Mouse (Mus musculus): ENCODE measurements at regions not wholly inside any gene's neighbourhood (a gene's known extent, or its start where the extent isn't known, plus 50 kb on each side); places are given as distances from the start of the nearest gene placed in this dataset.

GRCm38 (mm10) chr2:137953144-137953543, 303.2 kb upstream of the Btbd3 start:
- WGBS = 80% methylated on average over 2 of the region's 2 CpGs
- H3K27me3 ChIP-seq (ENCODE audit: low read depth, poor library complexity, severe bottlenecking) = no peaks in the 10 kb centered on the region
- no peaks in the 10 kb centered on the region for H3K9me3 ChIP-seq (replicated peaks)
- H3K4me1 ChIP-seq = no peaks in the 10 kb centered on the region
- H3K36me3 ChIP-seq = no peaks in the 10 kb centered on the region
- H3K4me3 ChIP-seq = no peak overlapping the region
- H3K27ac ChIP-seq (replicated peaks) = no peak overlapping the region
- DNase-seq (ENCODE audit: low spot score) = no peak

DNA sequence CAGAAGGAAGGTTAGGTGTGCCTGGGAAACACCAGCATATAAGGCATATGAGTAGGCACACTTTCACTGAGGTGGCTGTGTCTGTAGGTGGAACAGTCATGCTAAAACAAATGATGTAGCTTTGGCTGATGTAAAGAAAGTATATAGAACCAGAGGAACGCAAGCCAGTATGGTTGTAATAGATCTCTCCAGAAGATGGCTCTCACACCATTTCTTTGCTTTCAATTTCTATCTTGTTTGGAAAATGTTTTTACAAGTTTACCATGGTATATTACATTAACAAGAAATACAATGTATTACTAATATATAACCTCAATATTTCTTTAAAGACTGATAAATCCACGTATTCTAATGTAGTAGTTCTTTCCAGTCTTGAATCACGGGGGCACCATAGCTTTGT, 304.4 kb upstream of the Btbd3 start:
- no peak for DNase-seq (ENCODE audit: low spot score)
- 87% methylated on average over 3 of the region's 3 CpGs for WGBS
- no peak overlapping the region for H3K4me3 ChIP-seq
- no peaks in the 10 kb centered on the region for H3K27me3 ChIP-seq (ENCODE audit: low read depth, poor library complexity, severe bottlenecking)
- no peak overlapping the region for H3K27ac ChIP-seq (replicated peaks)
- no peaks in the 10 kb centered on the region for H3K4me1 ChIP-seq
- H3K9me3 ChIP-seq (replicated peaks) = no peaks in the 10 kb centered on the region
- H3K36me3 ChIP-seq = no peaks in the 10 kb centered on the region

- H3K27me3 ChIP-seq (ENCODE audit: low read depth, poor library complexity, severe bottlenecking) = no peaks in the 10 kb centered on the region
- no peak for DNase-seq (ENCODE audit: low spot score)
- no peak overlapping the region for H3K27ac ChIP-seq (replicated peaks)
Observed at GRCm38 (mm10) chr2:137950931-137951330, 305.4 kb upstream of the Btbd3 start.

GRCm38 (mm10) chr2:137942753-137943152, 313.6 kb upstream of the Btbd3 start:
- peak; percentile 79 for DNase-seq (ENCODE audit: low spot score)
- no peaks in the 10 kb centered on the region for H3K9me3 ChIP-seq (replicated peaks)
- no peak overlapping the region for H3K4me3 ChIP-seq
- H3K27ac ChIP-seq (replicated peaks) = no peak overlapping the region
- H3K36me3 ChIP-seq = no peaks in the 10 kb centered on the region
- H3K27me3 ChIP-seq (ENCODE audit: low read depth, poor library complexity, severe bottlenecking) = no peaks in the 10 kb centered on the region
- WGBS = 7% methylated on average over 7 of the region's 7 CpGs
- H3K4me1 ChIP-seq = peaks cover 34% of the 10 kb centered on the region

More at GRCm38 (mm10) chr2:137950931-137951330, 305.4 kb upstream of the Btbd3 start:
- Histone ChIP-seq H3K36me3 (no peaks in the 10 kb centered on the region), H3K4me3 (no peak overlapping the region), H3K9me3 (replicated peaks) (no peaks in the 10 kb centered on the region), H3K4me1 (no peaks in the 10 kb centered on the region)

DNA sequence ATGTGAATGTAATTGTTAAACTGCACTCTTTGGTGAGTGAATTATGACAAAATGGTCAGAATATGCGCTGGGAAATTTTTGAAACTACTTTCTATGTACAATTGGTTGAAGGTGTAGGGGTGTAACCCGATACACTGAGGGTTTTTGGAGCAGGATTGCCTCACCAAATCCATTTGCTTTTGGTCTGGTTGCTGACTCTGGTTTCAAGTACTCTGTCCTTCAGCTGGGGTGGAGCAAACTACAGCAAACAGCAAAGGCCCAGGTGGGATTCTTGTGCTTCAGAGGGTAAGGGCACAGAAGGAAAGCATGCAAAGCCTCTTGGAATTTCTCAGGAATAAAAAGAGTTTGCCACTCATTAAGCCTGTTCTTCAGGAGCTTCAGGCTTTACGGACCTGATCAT, 316.8 kb upstream of the Btbd3 start:
- Histone ChIP-seq H3K36me3 (no peaks in the 10 kb centered on the region), H3K4me3 (no peak overlapping the region), H3K27ac (replicated peaks) (peak overlapping the region; percentile 55), H3K27me3 (ENCODE audit: low read depth, poor library complexity, severe bottlenecking) (no peaks in the 10 kb centered on the region), H3K9me3 (replicated peaks) (no peaks in the 10 kb centered on the region), H3K4me1 (peaks cover 39% of the 10 kb centered on the region)
- WGBS = 75% methylated on average over 3 of the region's 3 CpGs
- DNase-seq (ENCODE audit: low spot score) = peak; percentile 14

DNA sequence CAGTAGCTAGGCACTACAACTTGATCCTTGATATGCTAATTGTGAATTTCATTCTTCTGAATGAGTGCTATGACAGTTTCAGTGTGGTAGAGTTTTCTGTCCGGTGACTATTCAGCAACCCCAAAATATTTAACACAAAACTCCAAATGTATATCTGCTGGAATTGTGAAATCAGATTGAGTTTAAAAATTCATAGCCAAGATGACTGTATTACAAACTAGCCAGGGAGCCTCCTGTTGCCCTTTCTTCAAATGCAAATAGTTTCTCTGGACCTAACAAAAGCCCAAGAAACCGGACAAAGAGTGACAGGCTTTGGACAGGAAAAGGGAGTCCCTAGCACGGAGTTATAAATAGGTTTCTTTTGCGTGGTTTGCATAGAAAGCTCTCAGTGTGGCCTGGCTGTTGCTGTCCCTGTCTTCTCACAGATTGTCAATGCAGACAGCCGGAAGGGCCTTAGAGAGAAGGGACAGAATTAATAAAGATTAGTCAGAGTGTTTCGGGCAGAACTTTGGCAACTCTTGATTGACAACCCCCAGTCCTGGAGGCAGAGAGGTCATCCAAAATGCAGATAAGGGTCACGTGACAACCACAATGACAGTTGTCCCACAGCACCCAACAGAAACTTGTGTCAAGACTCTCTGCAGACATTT, 317.4 kb upstream of the Btbd3 start:
- WGBS = 26% methylated on average over 7 of the region's 7 CpGs
- H3K36me3 ChIP-seq = no peaks in the 10 kb centered on the region
- H3K4me3 ChIP-seq = no peak overlapping the region
- no peaks in the 10 kb centered on the region for H3K27me3 ChIP-seq (ENCODE audit: low read depth, poor library complexity, severe bottlenecking)
- peaks cover 39% of the 10 kb centered on the region for H3K4me1 ChIP-seq
- H3K9me3 ChIP-seq (replicated peaks) = no peaks in the 10 kb centered on the region
- DNase-seq (ENCODE audit: low spot score) = peak; percentile 47
- peak overlapping the region; percentile 69 for H3K27ac ChIP-seq (replicated peaks)

DNA sequence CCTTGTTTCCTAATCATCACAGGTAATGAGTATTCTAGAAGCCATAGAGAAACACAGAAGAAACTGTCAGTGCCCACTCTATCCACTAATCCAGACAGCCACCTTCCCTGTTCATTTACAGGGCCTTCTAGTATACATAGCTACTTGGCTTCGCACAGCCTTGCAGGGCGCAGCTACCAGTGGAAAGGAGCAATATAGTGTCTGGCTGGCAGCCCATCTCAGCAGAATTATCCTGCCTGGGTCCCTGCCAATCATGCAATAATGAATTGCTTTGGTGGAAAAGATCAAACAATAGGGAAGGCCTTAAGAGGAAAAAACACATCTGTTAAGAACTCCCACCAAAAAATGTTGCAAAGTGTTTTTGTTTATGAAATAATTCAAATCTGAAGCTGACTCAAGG, 319.8 kb upstream of the Btbd3 start:
- Histone ChIP-seq H3K4me3 (no peak overlapping the region), H3K9me3 (replicated peaks) (no peaks in the 10 kb centered on the region), H3K36me3 (no peaks in the 10 kb centered on the region), H3K27ac (replicated peaks) (no peak overlapping the region), H3K27me3 (ENCODE audit: low read depth, poor library complexity, severe bottlenecking) (no peaks in the 10 kb centered on the region), H3K4me1 (peaks cover 32% of the 10 kb centered on the region)
- DNase-seq (ENCODE audit: low spot score) = no peak
- 96% methylated on average over 2 of the region's 2 CpGs for WGBS

DNA sequence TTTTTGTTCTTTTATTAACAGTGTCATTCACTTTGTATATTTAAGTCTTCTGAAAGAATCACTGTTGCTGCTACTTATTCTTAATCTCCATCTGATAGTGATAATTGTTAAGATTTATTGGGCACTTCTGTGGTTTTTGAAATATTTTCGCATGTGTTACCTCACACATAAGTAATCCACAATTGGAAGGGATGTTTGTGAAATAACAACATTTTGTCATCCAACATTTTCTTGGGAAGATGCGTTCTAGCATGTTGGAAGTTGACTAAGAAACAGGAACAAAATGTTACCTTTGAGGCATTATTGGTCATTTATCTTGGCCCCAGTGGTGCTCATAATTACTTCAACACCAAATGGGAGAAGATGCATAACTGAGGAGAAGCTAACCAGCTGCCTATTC, 323.4 kb upstream of the Btbd3 start:
- WGBS = 92% methylated on average over 2 of the region's 2 CpGs
- no peaks in the 10 kb centered on the region for H3K27me3 ChIP-seq (ENCODE audit: low read depth, poor library complexity, severe bottlenecking)
- no peaks in the 10 kb centered on the region for H3K9me3 ChIP-seq (replicated peaks)
- DNase-seq (ENCODE audit: low spot score) = no peak
- no peaks in the 10 kb centered on the region for H3K36me3 ChIP-seq
- H3K27ac ChIP-seq (replicated peaks) = no peak overlapping the region
- H3K4me1 ChIP-seq = peaks cover 7% of the 10 kb centered on the region
- H3K4me3 ChIP-seq = no peak overlapping the region

GRCm38 (mm10) chr2:137932488-137932887, 323.9 kb upstream of the Btbd3 start:
- Histone ChIP-seq H3K27me3 (ENCODE audit: low read depth, poor library complexity, severe bottlenecking) (no peaks in the 10 kb centered on the region), H3K4me1 (peaks cover 4% of the 10 kb centered on the region), H3K4me3 (no peak overlapping the region), H3K36me3 (no peaks in the 10 kb centered on the region), H3K9me3 (replicated peaks) (no peaks in the 10 kb centered on the region), H3K27ac (replicated peaks) (no peak overlapping the region)
- no peak for DNase-seq (ENCODE audit: low spot score)
- 87% methylated on average over 4 of the region's 4 CpGs for WGBS

DNA sequence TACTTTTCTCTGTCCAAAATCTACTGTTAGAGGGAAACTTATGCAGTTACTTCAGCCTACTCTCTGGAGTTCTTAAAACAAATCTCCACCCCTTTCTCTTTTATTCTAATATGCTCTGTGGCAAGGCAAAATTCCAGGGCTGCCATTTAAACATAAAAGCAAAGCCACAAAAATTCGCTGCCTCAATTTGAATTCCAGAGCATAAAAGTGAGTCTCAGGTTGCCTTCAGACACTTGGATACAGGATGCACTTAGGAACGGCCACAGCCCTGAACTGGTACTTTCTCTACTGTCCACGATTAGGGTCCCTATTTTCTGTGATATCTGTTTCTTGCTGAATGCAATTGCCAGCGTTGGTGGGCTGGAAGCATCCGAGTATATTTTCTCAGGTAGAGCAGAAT, 330.9 kb upstream of the Btbd3 start:
- DNase-seq (ENCODE audit: low spot score) = no peak
- WGBS = 84% methylated on average over 5 of the region's 5 CpGs
- Histone ChIP-seq H3K27ac (replicated peaks) (no peak overlapping the region), H3K9me3 (replicated peaks) (no peaks in the 10 kb centered on the region), H3K36me3 (no peaks in the 10 kb centered on the region), H3K4me3 (no peak overlapping the region), H3K4me1 (no peaks in the 10 kb centered on the region), H3K27me3 (ENCODE audit: low read depth, poor library complexity, severe bottlenecking) (no peaks in the 10 kb centered on the region)

DNA sequence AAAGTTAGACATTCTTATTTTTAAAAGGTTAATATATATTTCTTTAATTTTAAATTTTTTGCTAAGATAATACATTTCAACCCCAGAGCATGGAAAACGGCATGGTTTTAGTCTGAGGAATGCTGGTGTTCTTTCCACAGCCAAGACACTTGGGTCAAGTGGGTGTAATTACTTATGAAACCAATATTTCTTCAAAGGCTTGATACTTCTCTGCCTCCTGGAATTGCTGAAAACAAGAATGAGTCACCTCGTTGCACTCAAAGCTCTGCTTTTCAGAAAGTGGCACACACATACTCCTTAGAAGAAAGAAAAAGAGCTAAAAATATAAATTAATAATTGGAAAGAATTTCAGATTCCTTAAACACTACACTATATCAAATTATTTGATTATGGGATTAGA, 331.8 kb upstream of the Btbd3 start:
- WGBS = 82% methylated on average over 2 of the region's 2 CpGs
- no peak overlapping the region for H3K27ac ChIP-seq (replicated peaks)
- H3K4me1 ChIP-seq = no peaks in the 10 kb centered on the region
- DNase-seq (ENCODE audit: low spot score) = no peak
- H3K27me3 ChIP-seq (ENCODE audit: low read depth, poor library complexity, severe bottlenecking) = no peaks in the 10 kb centered on the region
- H3K9me3 ChIP-seq (replicated peaks) = no peaks in the 10 kb centered on the region
- no peaks in the 10 kb centered on the region for H3K36me3 ChIP-seq
- no peak overlapping the region for H3K4me3 ChIP-seq

- no peak overlapping the region for H3K4me3 ChIP-seq
- H3K27ac ChIP-seq (replicated peaks) = no peak overlapping the region
- no peak for DNase-seq (ENCODE audit: low spot score)
- no peaks in the 10 kb centered on the region for H3K36me3 ChIP-seq
- H3K27me3 ChIP-seq (ENCODE audit: low read depth, poor library complexity, severe bottlenecking) = no peaks in the 10 kb centered on the region
- H3K4me1 ChIP-seq = 0 out of 2 replicates have a peak, but pooled peaks cover 5% of the 10 kb centered on the region
- H3K9me3 ChIP-seq (replicated peaks) = no peaks in the 10 kb centered on the region
Observed at GRCm38 (mm10) chr2:137898425-137898824, 357.9 kb upstream of the Btbd3 start.

- Histone ChIP-seq H3K27ac (replicated peaks) (no peak overlapping the region), H3K4me1 (no peaks in the 10 kb centered on the region), H3K4me3 (no peak overlapping the region), H3K9me3 (replicated peaks) (no peaks in the 10 kb centered on the region), H3K36me3 (no peaks in the 10 kb centered on the region), H3K27me3 (ENCODE audit: low read depth, poor library complexity, severe bottlenecking) (no peaks in the 10 kb centered on the region)
- no peak for DNase-seq (ENCODE audit: low spot score)
- WGBS = 94% methylated on average over 7 of the region's 7 CpGs
Observed at GRCm38 (mm10) chr2:137880211-137881031, 375.9 kb upstream of the Btbd3 start.
